Mouse (Mus musculus) embryonic facial prominence, embryonic 15.5 days (tissue): ENCODE data around the gene Per1. TPM values are rescaled to one million over a fixed set of nuclear protein-coding genes. Genes with fewer than 3 reads are reported as not detected.
A peak's percentile ranks its signal among the peaks of the same experiment; 100 is the strongest.

Experiments used
- ATAC-seq: fragments of 200-750 bp; cut with Nextera tagmentation; 2 replicates; pipeline ENCODE4 v1.8.0; 2017; ENCODE audit warnings: low read depth, moderate TSS enrichment; ENCODE audit not compliant: insufficient number of reproducible peaks, low FRiP score, low TSS enrichment
- H3K27ac ChIP-seq: fragments of 300-500 bp; sonication (generic); replicated peaks from 2 replicates; pipeline ENCODE4 v1.5.1; 2015; ENCODE audit warnings: mild to moderate bottlenecking, inconsistent platforms
- H3K27me3 ChIP-seq: fragments of 300-500 bp; sonication (generic); 2 replicates; pipeline ENCODE4 v1.6.1; 2015; ENCODE audit warnings: inconsistent platforms
- H3K36me3 ChIP-seq: fragments of 300-500 bp; sonication (generic); 2 replicates; pipeline ENCODE4 v1.6.1; 2015; ENCODE audit warnings: mild to moderate bottlenecking, inconsistent platforms
- H3K4me1 ChIP-seq: fragments of 300-500 bp; sonication (generic); 2 replicates; pipeline ENCODE4 v1.6.1; 2015; ENCODE audit warnings: inconsistent platforms
- H3K4me2 ChIP-seq: fragments of 300-500 bp; sonication (generic); replicated peaks from 2 replicates; pipeline ENCODE4 v1.6.1; 2015; ENCODE audit warnings: mild to moderate bottlenecking, inconsistent platforms
- H3K4me3 ChIP-seq: fragments of 300-500 bp; sonication (generic); replicated peaks from 2 replicates; pipeline ENCODE4 v1.5.1; 2015; ENCODE audit warnings: mild to moderate bottlenecking, inconsistent platforms
- H3K9ac ChIP-seq: fragments of 300-500 bp; sonication (generic); 2 replicates; pipeline ENCODE4 v1.6.1; 2015; ENCODE audit warnings: inconsistent platforms
- H3K9me3 ChIP-seq: fragments of 300-500 bp; sonication (generic); replicated peaks from 2 replicates; pipeline ENCODE4 v1.6.1; 2016; ENCODE audit warnings: inconsistent platforms
- WGBS: fragments of 180-500 bp; shearing (Covaris S2); methylation state at CpG from one replicate; pipeline ENCODE4 v1.1.7; 2015; 5-methylcytosine and 5-hydroxymethylcytosine counted together
- polyA plus RNA-seq: library from polyadenylated mRNA; unstranded; fragments of >200 nt; fragmentation: Nextera tagmentation; extraction: Ambion mirVana; gene quantifications from 2 replicates; pipeline ENCODE4 v1.2.1, GENCODE M21; 2015

Gene Per1
- polyA plus RNA-seq, result 29.6 and 34.4 TPM in 2 replicates

- H3K27me3 ChIP-seq, result no peaks in the 10 kb centered on the region
- H3K9ac ChIP-seq, result peak within 1 kb of the TSS; percentile 59
- peaks cover 45% of the 10 kb centered on the region for H3K4me1 ChIP-seq
- no peaks in the 10 kb centered on the region for H3K9me3 ChIP-seq
- peak within 1 kb of the TSS; percentile 60 for H3K4me3 ChIP-seq
- under 1% methylated on average over 37 of the region's 37 CpGs for WGBS
- ATAC-seq, result peak; percentile 92
- peak within 1 kb of the TSS; percentile 97 for H3K27ac ChIP-seq
- peak within 1 kb of the TSS; percentile 68 for H3K4me2 ChIP-seq
- H3K36me3 ChIP-seq, result peaks cover 28% of the 10 kb centered on the region
Observed at GRCm38 (mm10) chr11:69094697-69095429, at the start of gene Per1. Gene Per1, plus strand, starts transcription at chr11:69095217.

GRCm38 (mm10) chr11:69045531-69046394 is 49.3 kb upstream of the Per1 start, which contains the start of gene Aurkb:
Gene Aurkb, plus strand, starts transcription at chr11:69045647.
- Histone ChIP-seq H3K27ac (peak within 1 kb of the TSS; percentile 87), H3K27me3 (no peaks in the 10 kb centered on the region), H3K9me3 (no peaks in the 10 kb centered on the region), H3K4me1 (peaks cover 27% of the 10 kb centered on the region), H3K9ac (peak within 1 kb of the TSS; percentile 63), H3K4me2 (peak within 1 kb of the TSS; percentile 84), H3K4me3 (peak within 1 kb of the TSS; percentile 84), H3K36me3 (peaks cover 21% of the 10 kb centered on the region)
- peak; percentile 68 for ATAC-seq
- WGBS, result under 1% methylated on average over 54 of the region's 54 CpGs

- H3K27me3 ChIP-seq, result no peaks in the 10 kb centered on the region
- no peak for ATAC-seq
- peak overlapping the region; percentile 87 for H3K27ac ChIP-seq
- H3K9ac ChIP-seq, result peak overlapping the region; percentile 63
- peaks cover 27% of the 10 kb centered on the region for H3K4me1 ChIP-seq
- no peaks in the 10 kb centered on the region for H3K9me3 ChIP-seq
- H3K4me3 ChIP-seq, result peak overlapping the region; percentile 84
- WGBS, result 9% methylated on average over 9 of the region's 9 CpGs
- H3K36me3 ChIP-seq, result peaks cover 26% of the 10 kb centered on the region
- H3K4me2 ChIP-seq, result peak overlapping the region; percentile 84
Observed at GRCm38 (mm10) chr11:69046395-69046774, 48.6 kb upstream of the Per1 start.

GRCm38 (mm10) chr11:69047592-69047991 is 47.4 kb upstream of the Per1 start:
- WGBS, result 89% methylated on average over 12 of the region's 12 CpGs

GRCm38 (mm10) chr11:69048151-69048550 is 46.9 kb upstream of the Per1 start:
- no peaks in the 10 kb centered on the region for H3K9me3 ChIP-seq
- H3K27me3 ChIP-seq, result no peaks in the 10 kb centered on the region
- no peak for ATAC-seq
- no peak overlapping the region for H3K4me3 ChIP-seq
- H3K36me3 ChIP-seq, result peaks cover 29% of the 10 kb centered on the region
- H3K9ac ChIP-seq, result no peak overlapping the region
- no peak overlapping the region for H3K27ac ChIP-seq
- no peak overlapping the region for H3K4me2 ChIP-seq
- 95% methylated on average over 14 of the region's 14 CpGs for WGBS
- H3K4me1 ChIP-seq, result peaks cover 27% of the 10 kb centered on the region

More at GRCm38 (mm10) chr11:69047592-69047991, 47.4 kb upstream of the Per1 start:
- ATAC-seq, result no peak
- Histone ChIP-seq H3K9me3 (no peaks in the 10 kb centered on the region), H3K4me3 (peak overlapping the region; percentile 84; the same call in 1 of the 2 replicates), H3K9ac (no peak overlapping the region), H3K4me2 (peak overlapping the region; percentile 84), H3K4me1 (peaks cover 27% of the 10 kb centered on the region), H3K36me3 (peaks cover 29% of the 10 kb centered on the region), H3K27ac (no peak overlapping the region), H3K27me3 (no peaks in the 10 kb centered on the region)

- H3K4me1 ChIP-seq, result peaks cover 27% of the 10 kb centered on the region
- no peak overlapping the region for H3K4me3 ChIP-seq
- WGBS, result 94% methylated on average over 8 of the region's 8 CpGs
- H3K36me3 ChIP-seq, result peaks cover 29% of the 10 kb centered on the region
- H3K27ac ChIP-seq, result no peak overlapping the region
- no peak for ATAC-seq
- no peak overlapping the region for H3K4me2 ChIP-seq
- H3K9ac ChIP-seq, result no peak overlapping the region
- no peaks in the 10 kb centered on the region for H3K27me3 ChIP-seq
- no peaks in the 10 kb centered on the region for H3K9me3 ChIP-seq
Observed at GRCm38 (mm10) chr11:69050748-69051147, 44.3 kb upstream of the Per1 start.

GRCm38 (mm10) chr11:69051771-69052170 is 43.2 kb upstream of the Per1 start:
- 83% methylated on average over 4 of the region's 4 CpGs for WGBS
- no peak overlapping the region for H3K27ac ChIP-seq
- H3K4me1 ChIP-seq, result peaks cover 20% of the 10 kb centered on the region
- no peak for ATAC-seq
- H3K9ac ChIP-seq, result no peak overlapping the region
- no peaks in the 10 kb centered on the region for H3K27me3 ChIP-seq
- H3K4me3 ChIP-seq, result no peak overlapping the region
- peaks cover 29% of the 10 kb centered on the region for H3K36me3 ChIP-seq
- H3K4me2 ChIP-seq, result no peak overlapping the region
- no peaks in the 10 kb centered on the region for H3K9me3 ChIP-seq

GRCm38 (mm10) chr11:69052824-69053421 is 42.1 kb upstream of the Per1 start:
- no peak for ATAC-seq
- peaks cover 29% of the 10 kb centered on the region for H3K36me3 ChIP-seq
- H3K4me1 ChIP-seq, result peaks cover 12% of the 10 kb centered on the region; the same call in 1 of the 2 replicates
- no peak overlapping the region for H3K9ac ChIP-seq
- no peaks in the 10 kb centered on the region for H3K27me3 ChIP-seq
- no peak overlapping the region for H3K4me2 ChIP-seq
- H3K27ac ChIP-seq, result no peak overlapping the region
- 92% methylated on average over 2 of the region's 2 CpGs for WGBS
- H3K4me3 ChIP-seq, result no peak overlapping the region
- H3K9me3 ChIP-seq, result no peaks in the 10 kb centered on the region

GRCm38 (mm10) chr11:69053848-69054247 is 41.2 kb upstream of the Per1 start:
- H3K4me3 ChIP-seq, result no peak overlapping the region
- H3K4me2 ChIP-seq, result no peak overlapping the region
- H3K27me3 ChIP-seq, result no peaks in the 10 kb centered on the region
- no peaks in the 10 kb centered on the region for H3K9me3 ChIP-seq
- H3K36me3 ChIP-seq, result peaks cover 23% of the 10 kb centered on the region
- WGBS, result 68% methylated on average over 3 of the region's 3 CpGs
- H3K4me1 ChIP-seq, result peaks cover 11% of the 10 kb centered on the region; the same call in 1 of the 2 replicates
- no peak overlapping the region for H3K9ac ChIP-seq
- no peak overlapping the region for H3K27ac ChIP-seq
- ATAC-seq, result no peak

GRCm38 (mm10) chr11:69058265-69058664 is 36.8 kb upstream of the Per1 start:
- no peaks in the 10 kb centered on the region for H3K36me3 ChIP-seq
- H3K27me3 ChIP-seq, result no peaks in the 10 kb centered on the region
- peak overlapping the region; percentile 94 for H3K27ac ChIP-seq
- ATAC-seq, result no peak
- peaks cover 23% of the 10 kb centered on the region for H3K4me1 ChIP-seq
- no peaks in the 10 kb centered on the region for H3K9me3 ChIP-seq
- peak overlapping the region; percentile 96 for H3K4me3 ChIP-seq
- 57% methylated on average over 2 of the region's 2 CpGs for WGBS
- peak overlapping the region; percentile 70 for H3K4me2 ChIP-seq
- peak overlapping the region; percentile 47 for H3K9ac ChIP-seq
